Mouse (Mus musculus): ENCODE measurements around the gene Apbb2.

The Apbb2 gene

GRCm38 (mm10) chr5:66549691-66550090 lies 68.9 kb downstream of the Apbb2 start:
- peak; percentile 42 for DNase-seq (ENCODE audit: low read depth, low spot score)

- peak; percentile 53 for DNase-seq (ENCODE audit: low read depth, low spot score)
Observed at GRCm38 (mm10) chr5:66546969-66547511, 71.5 kb downstream of the Apbb2 start.

- DNase-seq (ENCODE audit: low read depth, low spot score), result peak; percentile 89
Observed at GRCm38 (mm10) chr5:66545573-66546141, 72.9 kb downstream of the Apbb2 start.

- DNase-seq (ENCODE audit: low read depth, low spot score), result no peak
Observed at GRCm38 (mm10) chr5:66543761-66544160, 74.8 kb downstream of the Apbb2 start.

- no peak for DNase-seq (ENCODE audit: low read depth, low spot score)
Observed at GRCm38 (mm10) chr5:66543344-66543743, 75.2 kb downstream of the Apbb2 start.

GRCm38 (mm10) chr5:66542521-66542920 lies 76.1 kb downstream of the Apbb2 start:
- no peak for DNase-seq (ENCODE audit: low read depth, low spot score)

- no peak for DNase-seq (ENCODE audit: low read depth, low spot score)
Observed at GRCm38 (mm10) chr5:66541385-66541784, 77.2 kb downstream of the Apbb2 start.

- DNase-seq (ENCODE audit: low read depth, low spot score), result no peak
Observed at GRCm38 (mm10) chr5:66540246-66540645, 78.3 kb downstream of the Apbb2 start.

- peak; percentile 27 for DNase-seq (ENCODE audit: low read depth, low spot score)
Observed at GRCm38 (mm10) chr5:66537811-66538210, 80.8 kb downstream of the Apbb2 start.

DNA sequence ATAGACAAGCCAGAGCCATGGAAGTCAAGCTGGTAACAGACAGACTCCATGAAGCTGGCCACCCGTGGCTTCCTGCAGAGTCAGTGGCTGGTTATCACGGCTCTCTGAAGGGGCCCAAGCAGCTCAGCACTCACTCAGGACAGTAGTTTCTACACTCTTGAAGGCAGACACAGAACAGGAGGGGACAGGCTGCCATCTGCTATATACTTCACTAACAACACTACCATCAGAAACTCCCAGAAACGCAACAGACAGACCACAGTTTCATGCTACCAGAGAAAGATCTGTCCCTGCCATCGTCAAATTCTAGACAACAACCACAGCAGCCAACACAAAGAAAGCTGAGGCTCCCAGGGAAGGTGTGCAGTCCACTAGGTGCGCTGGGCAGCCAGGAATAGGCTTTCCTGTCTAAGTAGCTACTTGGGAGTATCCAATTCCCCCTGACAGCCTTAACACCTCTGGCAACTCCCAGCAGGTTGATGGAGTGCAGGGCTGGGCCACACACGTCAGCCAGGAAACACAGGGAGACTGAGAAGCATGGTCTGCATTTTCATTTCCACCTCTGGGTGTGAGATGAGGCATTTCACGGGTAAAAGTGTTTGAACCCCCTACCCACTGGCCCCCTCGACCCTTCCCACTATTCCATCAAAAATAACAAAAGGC lies 81.8 kb downstream of the Apbb2 start:
- no peak for DNase-seq (ENCODE audit: low read depth, low spot score)

- DNase-seq (ENCODE audit: low read depth, low spot score), result no peak
Observed at GRCm38 (mm10) chr5:66535566-66536236, 82.9 kb downstream of the Apbb2 start.

GRCm38 (mm10) chr5:66533711-66534425 lies 84.7 kb downstream of the Apbb2 start:
- DNase-seq (ENCODE audit: low read depth, low spot score), result no peak

DNA sequence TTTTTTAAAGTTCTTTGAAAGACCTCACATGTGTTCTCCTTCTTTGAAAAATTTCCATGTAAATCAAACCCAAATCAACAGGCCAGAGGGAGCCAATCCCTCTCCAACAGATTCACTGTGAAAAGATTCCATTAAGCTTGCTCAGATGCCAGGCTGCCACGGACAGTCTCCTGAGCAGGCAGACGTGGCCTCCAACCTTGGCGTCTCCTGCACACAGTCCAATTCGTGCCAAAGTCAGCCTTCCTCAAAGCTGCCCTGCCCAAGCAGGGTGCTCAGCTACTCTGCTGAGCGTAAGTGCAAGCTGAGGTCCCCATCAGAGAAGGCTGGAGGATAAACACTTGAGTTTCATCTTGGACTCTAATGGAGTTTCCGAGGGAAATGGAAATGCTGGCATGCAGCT lies 85.8 kb downstream of the Apbb2 start:
- DNase-seq (ENCODE audit: low read depth, low spot score), result peak; percentile 69

GRCm38 (mm10) chr5:66530361-66530760 lies 88.2 kb downstream of the Apbb2 start:
- no peak for DNase-seq (ENCODE audit: low read depth, low spot score)

DNA sequence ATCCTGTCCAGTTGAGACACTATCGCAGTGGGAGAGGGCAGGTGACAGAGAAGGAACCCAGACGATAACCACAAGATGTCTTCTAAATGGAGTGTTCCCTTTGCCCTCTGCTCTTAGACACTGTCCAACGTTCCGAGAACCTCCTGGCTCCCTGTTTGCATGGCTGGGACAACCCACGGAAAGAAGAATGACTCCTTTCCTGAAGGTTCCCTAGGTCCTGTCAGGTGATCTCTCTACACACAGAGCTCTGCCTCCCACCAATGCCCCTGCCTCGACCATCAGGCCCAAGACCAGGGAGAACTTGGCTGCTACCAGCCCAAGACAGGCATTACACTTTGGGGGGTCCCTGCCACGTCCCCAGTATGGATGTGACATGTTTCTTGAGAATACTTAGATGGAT lies 89.0 kb downstream of the Apbb2 start:
- DNase-seq (ENCODE audit: low read depth, low spot score), result no peak

DNA sequence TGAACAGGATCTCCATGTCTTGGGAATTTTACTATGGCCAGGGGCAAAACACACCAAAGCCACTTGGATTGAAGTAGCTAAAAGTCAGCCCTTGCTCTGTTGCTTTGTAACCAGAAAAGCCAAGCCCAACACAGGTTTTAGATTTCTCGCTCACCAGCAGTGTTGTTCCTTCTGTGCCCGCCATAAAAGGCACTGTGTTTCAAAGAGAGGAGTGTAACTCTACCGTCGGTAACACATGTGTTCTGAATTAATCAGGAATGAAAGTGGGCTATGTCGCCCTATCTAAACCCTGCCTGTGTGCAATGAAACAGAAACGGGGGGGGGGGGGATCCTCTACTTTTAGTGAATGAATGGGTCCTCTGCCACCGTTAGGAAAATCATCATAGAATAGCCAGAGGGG lies 90.0 kb downstream of the Apbb2 start:
- DNase-seq (ENCODE audit: low read depth, low spot score), result no peak

- no peak for DNase-seq (ENCODE audit: low read depth, low spot score)
Observed at GRCm38 (mm10) chr5:66527090-66527489, 91.5 kb downstream of the Apbb2 start.

GRCm38 (mm10) chr5:66525002-66525401 lies 93.6 kb downstream of the Apbb2 start:
- no peak for DNase-seq (ENCODE audit: low read depth, low spot score)

GRCm38 (mm10) chr5:66523681-66524503 lies 94.7 kb downstream of the Apbb2 start:
- peak; percentile 71 for DNase-seq (ENCODE audit: low read depth, low spot score)

GRCm38 (mm10) chr5:66521250-66521649 lies 97.3 kb downstream of the Apbb2 start:
- no peak for DNase-seq (ENCODE audit: low read depth, low spot score)

- DNase-seq (ENCODE audit: low read depth, low spot score), result peak; percentile 58
Observed at GRCm38 (mm10) chr5:66519511-66519910, 99.1 kb downstream of the Apbb2 start.

All from brain, adult 2 months (tissue).